Mouse (Mus musculus) cerebellum, adult 11-12 months (tissue): ENCODE measurements around the gene Arap2.

Experiments used
- DNase-seq: peaks from one replicate; pipeline ENCODE4 v3.0.0; 2022

Gene Arap2

DNA sequence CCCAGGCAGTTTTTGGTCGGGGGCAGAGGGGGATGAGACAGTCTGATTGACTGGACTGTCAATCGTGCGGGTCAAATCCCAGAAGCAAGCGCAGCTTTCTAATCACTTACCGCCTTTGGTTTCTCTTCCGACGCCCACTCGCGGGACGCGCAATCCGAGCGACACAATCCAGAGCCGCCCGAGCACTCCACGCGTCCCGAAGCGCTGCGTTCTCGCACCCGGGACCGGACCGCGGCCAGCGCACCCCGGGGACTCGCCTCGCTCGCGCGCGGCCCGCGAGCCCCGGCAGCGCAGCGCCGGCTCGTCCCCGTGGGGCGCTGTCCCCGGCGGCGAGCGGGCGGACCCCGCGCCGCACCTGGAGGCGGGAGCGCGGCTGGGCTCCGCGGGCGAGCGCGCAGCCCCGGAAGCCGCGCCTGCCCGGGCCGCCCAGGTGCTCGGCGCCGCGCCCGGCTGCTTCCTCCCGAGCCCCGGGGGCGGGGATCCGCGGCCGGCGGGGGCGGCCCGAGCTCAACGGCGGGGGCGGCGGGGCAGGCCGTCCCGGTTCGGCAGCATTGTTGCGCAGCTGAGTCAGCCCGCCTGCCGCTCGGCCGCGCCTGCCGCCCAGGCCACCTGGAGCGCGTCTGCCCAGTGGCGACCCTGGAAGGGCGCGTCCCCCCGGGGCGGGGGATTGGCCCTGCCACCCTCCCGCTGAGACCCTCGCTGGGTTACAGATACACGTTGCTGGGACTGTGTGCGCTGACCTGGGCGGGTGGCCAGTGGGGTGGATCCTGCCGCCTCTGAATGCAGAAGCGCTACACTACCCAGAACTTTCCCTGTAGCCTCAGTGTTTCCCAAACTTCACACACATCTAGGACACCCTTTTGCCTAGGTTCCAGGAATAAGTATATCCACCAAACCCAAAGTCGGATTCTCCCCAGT lies at the start of gene Arap2:
Gene Arap2, minus strand, starts transcription at position 376 of the 918 bp plus-strand sequence.
- DNase-seq = peak; percentile 13

DNA sequence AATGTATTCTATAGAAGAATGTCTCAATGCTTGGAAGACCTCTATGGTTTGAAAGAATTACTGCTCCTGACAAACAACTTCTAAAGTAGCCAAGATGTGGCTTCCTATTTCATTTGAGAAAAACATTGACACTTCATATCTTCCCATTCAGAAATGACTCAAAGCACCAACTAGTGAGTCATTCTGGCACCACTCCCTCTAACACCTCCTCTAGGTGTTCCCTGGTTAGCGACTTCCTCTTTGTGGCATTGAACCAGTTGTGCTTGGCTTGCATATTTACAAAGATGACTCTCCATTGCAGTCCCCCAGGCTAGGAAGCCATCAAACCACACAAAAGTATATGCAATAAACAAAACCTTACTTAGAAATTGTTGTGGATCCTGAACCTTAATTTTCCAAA lies 49.8 kb upstream of the Arap2 start:
- no peak for DNase-seq

DNA sequence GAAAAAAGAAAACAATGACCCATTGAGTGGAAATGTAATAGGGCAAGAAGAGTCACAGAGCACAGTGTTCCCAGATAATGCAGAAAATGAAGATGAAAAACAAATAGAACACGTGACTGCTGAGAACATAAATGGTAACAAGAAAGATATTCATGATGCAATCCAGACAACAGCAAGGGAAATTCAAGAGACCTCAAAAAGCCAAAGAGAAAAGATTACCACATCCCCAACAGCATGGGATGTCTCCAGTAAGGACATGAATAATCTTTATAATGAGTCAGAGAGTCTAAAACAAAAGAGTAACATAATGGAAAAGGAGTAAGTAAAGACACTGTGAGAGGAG lies 48.1 kb upstream of the Arap2 start:
- DNase-seq = no peak

DNA sequence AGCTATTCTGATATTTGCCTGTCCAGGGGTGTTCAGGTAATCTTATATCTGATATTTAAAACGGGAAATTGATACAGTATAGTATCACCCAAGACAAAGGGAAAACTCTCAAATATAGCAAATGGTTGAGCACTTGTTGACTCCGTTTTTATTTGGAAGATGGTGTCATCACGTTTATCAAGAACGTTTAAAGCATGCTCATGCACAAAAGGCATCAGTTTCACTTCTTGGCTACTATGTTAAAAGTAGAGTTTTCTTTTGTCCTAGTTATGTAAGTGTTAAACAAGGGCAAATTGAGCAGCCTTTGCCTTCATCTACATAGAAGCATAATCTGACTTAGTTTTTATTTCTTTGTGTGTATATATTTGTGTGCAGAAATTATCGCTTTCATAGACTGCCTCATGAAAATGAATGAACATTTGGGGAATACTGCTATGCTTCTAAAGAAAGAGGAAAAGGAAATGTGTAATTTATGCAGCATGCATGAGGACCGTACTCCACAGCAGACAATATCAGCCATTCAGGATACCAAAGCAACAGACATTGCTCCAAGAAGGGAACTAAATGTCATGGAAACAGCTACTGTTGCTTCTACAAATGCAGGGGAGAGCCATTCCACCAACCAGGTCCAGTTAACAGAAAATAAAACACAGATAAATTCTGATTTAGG lies 47.6 kb upstream of the Arap2 start, which contains the start of gene Dthd1:
Gene Dthd1, plus strand, starts transcription at position 422 of the 670 bp plus-strand sequence.
- DNase-seq = no peak

DNA sequence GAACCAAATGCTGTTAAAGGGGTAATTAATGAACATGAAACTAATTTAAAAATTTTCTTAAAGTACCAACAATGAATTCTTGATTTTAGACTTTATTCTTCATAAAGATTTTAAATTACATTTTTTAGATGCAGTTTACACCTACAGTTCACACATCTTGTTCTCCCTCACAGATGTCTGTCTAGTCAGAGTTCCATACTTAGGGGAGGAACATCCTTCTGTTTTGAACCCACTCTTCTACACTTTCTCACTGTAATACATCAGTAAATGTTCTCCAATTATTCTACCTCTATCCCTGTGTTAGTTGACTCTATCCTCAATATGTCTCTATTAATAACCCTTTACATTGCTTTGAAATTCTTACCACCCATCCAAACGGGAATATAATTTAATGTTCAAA lies 26.8 kb upstream of the Arap2 start:
- DNase-seq = no peak

DNA sequence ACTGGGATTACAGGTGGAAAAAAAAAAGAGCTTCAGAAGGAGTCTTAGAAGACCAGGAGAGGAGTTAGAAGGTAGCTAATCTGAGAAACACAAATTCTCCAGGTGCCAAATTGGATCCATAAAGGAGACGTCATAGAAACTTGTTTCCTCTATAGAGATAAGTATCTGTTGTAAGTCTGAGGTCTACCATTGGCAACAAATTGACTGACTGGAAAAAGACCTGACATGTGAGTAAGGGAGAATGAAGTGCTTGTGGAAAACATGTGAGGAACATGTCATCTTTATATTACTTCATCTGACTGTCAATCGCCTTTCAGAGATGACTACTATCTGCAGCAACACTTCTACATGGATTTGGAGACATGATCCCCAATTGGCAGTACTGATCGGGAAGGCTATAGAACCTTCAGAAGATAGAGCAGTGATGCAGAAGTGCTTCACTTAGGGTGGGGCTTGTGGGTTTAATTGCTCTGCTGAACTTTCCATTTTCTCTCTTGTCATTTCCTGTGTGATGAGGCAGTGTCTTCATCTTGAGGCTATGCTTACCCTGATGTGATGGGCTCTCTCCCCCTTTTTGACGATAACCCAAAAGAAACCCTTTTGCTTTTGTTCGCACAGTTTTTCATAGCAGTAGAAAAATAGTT lies 25.1 kb upstream of the Arap2 start:
- DNase-seq = no peak

DNA sequence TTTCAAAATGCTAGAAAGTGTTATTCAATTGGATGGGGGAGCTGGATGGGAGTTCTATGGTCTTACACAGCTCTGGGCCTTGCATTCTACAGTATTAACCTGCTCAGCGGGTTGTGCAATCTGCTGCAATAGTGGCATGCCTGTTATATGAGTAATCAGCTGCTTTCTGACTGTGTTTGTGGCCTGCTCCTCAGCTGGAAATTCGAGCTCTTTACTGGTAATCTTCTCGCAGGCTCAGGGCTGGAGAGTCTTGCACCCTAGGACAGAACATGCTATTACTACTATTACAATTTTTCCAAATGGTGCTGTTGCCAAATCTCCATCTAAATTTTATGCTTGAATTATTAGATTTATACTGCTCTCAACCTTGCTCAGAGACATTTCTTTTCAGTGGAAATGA lies 20.9 kb upstream of the Arap2 start:
- no peak for DNase-seq

DNA sequence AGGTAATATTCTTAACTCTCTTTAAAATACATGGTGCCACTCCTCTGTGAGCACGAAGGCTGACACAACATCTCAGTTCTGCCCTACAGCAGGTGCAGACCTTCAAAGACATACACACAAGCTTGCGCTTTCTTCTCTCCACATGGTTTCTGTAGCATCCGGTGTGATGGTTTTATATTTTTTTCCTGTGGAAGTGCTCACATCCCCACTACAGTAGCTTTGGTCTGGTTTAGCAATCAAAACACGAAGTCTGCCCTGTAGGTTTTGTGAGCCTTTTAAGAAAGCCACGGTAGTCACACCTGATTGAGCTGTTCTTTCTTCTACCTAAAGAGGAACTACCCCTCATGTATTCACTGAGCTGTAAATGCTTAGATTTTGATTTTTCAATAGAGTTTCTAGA lies 12.7 kb upstream of the Arap2 start:
- no peak for DNase-seq

DNA sequence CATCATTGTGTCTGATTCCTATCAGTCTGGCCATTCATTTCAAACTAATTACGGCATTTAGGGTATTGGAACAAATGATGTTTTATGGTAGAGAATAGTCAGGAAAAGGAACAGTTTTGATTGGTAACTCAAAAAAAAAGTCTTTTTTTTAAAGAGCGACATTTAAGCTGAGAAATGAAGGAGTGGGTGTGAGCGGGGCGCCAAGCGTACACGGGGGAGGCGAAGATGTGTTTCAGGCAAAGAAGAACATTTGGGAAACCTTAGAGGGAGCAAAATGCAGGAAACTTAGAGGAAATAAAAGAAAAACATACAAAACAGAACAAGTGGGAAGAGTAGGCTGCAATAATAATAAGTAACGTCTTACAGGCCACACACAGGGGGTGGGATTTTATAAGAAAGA lies 11.8 kb upstream of the Arap2 start:
- DNase-seq = no peak

DNA sequence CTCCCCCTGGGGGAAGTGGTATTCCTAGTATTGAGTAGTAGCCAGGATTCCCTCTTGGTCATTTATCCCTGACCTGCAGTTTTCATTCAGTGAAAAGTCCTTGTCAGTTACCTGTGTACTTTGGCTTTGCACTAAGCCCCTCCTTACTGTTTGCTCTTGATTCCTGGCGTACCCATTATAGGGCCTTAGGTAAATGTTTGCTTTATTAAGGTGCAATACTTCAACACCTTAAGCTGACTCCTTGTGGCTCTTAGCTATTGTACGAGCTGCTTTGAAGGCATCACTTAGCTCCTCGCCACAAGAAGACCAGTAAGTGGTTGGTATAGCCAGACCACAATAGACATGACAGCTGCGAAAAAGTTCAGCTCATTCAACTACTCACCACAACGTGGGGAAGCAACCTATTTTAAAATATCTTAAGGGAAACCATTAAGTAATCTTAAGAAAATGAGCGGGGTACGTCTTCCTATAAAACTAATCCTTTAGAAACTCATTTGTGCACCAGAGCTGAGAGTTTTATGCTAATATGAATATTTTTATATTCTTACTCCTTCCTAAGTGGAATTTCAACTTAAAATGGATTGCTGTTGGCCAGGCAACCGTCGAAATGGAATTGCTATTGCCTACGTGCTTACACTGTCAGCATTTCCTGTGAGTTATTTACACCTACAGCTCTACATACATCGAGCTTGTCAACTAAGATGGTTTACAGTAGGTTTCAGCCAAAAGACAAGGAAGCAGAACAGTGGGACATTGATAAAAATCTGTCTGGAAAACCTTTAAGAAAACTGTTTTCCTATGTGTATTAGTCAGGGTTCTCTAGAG lies 6.0 kb upstream of the Arap2 start:
- no peak for DNase-seq

DNA sequence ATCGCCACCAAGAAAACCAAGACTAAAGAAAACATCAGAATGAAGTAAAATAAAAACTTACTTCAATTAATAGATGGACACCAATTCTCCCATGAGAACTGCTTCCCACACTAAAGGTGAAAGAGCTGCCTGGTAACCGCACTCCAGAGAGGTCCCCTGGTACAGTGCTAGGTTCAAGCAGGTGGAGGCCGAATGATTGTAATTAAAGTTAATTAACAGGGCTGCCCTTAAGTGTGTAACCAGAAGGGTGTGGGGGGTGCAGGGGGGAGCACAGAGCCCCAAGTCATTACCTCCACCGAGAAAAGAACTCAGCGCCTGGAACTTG lies 538 bp downstream of the Arap2 start:
- DNase-seq = no peak

DNA sequence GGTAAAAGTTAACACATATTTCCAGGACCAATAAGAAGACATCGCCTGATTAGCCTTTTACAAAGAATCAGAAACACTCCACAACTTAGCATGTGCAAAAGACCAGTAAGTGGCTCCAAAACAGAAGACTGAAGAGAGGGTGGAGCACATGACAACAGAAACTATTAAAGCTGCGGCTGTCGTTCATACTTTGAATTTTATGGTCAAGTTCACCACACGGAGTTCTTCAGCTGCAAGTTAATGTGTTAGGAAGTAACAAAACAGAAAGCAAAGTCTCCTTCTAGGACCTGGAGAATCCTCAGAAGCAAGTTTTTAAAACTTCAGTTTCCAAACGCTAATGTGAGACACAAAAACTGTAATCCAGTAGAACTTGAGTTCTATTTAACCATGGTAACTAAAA lies 1.8 kb downstream of the Arap2 start:
- no peak for DNase-seq

DNA sequence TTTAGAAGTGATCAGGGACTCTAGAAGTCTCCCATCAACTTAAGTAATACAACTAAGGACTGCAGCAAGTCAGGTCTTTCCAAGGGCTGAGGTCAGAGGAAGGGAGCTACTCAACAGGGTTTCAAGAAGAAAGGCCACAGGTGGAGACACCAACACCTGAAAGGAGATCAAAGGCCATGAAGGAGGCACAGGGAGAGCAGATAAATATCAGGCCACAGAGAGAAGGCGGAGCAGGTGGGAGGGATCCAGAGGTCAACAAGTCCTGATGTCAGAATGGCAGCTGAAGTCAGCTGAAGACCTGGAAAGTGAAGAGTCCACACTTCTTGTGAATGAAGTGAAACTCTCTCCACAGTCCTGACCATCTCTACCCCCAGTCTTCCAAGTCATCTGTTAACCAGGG lies 2.9 kb downstream of the Arap2 start:
- no peak for DNase-seq

DNA sequence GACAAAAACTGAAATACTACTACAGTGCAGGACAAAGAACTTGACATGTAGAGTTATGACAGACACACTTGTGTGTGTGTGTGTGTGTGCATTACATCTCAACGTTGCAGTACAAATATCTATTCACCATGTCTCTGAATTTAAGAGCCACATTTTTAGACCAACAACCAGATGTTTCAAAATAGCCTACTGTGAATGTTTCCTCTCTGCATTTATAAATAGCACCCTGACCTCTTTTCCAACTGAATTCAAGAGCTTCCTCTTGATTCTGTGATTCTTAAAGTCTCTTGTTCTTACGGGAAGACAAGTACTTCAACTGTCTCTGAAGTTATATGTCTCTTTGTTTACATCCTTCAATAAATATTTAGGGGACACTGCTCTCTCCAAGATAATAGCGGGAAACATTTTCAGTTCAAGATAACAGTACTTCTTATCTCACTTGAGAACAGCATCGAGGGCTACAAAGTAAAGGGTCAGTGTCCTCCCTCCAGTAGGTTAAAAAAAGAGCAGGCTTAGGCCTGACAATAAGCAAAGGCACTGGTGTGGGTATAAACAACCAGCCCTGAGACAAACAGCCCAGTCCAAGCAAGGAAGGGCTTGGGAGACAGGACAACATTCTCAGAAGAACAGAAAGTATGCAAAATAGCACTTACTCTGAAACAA lies 3.5 kb downstream of the Arap2 start:
- DNase-seq = no peak

DNA sequence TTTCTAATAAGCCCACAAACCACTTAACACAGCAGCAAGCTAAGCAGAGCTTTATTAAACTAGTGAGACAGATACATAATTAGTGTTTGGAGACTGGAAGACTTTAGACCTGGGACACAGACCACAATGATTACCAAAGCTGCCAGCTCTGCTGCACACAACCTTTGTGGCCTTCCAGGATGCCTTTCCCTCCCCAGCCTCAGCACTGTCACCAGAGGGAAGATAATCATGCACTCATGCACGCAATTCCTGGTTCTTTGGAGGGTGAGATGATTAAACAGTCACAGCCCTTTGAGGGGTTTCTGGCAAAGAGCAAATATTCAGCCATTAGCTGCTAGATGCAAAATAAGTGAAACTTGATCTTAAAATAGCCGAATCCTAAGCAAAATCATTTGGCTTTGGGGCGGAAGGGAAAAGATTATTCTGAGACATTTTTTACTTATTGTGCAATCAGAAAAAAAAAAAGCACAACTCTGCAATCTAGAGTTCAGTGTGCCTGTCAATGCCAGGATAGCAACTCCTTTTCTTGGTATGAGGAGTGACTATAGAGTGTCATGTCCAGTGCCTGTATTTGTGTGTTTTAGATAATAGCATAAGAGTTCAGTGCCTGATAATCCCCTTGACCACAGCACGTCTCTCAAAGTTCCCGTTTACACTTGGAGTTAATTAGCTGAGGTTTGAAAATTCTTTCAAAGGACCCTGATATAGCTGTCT lies 5.0 kb downstream of the Arap2 start:
- no peak for DNase-seq

DNA sequence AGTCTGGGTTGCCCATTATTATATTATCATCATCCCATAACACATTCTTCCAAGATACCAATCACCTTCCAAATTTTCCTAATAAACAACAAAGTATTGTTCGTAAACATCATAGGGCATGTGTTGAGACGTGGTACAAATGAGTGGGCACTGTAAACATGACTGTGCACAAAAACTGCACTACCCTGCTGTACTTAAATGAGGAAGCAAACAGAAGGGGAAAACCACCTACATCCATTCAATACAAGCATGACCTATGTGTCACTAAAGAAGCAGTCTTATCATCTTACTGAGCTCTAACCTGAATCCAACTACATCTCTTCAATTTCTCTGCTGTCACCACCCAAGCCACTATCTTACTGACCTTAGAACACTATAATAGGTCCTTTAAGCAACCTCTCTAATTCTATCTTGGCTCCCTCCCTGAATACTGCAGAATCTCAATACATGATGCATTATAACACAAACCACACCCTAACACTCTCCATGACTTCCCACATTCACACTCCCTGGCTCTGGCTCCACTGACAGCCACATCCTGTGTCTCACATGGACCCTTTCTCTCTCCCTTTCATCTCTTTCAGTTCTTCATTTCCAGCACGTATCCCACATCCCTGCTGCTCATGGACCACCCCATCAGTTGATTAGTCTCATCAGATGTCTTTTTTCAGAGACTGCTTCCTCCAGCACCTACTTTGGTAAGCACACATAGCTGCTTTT lies 10.0 kb downstream of the Arap2 start:
- no peak for DNase-seq

DNA sequence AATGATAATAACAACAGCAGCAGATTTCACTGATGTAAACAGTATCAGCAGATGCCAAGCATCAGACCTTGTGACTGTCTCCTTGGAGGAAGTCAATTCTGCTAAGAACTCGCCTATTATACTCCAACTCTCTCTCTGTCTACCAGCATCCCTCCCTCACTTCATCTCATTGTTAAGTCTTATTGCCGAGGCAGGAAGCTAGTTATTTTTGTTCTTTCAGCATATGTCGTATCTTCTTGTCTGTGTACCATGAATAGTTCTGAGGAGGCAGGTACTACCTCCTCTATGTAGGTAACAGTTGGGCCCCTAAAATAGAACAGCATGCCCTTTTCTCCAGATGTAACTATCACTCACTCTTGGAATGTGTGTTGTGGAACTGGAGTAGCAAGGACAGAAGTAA lies 13.0 kb downstream of the Arap2 start:
- DNase-seq = no peak

DNA sequence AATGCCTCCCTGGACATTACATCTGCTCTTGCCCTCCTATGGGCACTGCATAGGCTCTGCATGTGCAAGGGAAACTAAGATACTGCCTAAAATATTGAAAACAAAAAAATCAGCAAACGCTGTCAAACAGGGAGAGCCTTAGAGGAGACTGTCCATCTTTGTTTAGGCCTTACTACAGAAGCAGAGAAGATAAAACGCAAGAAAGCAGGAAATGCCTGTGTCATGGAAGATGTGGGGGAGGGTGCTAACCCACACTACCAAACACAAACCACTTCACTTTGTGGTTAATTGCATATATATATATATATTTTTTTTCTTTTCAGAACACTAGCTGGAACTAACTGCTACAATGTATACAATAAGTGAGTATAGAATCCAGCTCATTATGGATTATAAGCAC lies 14.3 kb downstream of the Arap2 start:
- no peak for DNase-seq

DNA sequence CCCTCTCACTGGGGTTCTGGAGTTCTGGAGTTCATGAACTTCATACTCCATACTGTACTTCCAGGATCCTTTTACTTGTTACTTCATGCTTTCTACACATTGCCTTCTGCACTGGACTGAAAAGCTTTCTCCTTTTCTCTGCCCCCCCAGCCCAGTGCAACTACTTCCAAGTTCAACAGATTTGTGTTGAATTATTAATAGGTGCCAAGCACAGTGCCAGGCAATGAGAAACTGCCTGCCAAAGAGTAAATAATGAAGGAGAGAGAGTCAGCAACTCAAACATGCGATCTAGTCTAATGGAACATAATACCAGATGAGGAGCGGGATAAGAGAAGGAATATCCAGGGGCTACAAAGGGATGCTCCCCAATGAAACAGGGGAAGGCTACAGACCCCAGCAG lies 17.8 kb downstream of the Arap2 start:
- DNase-seq = no peak

DNA sequence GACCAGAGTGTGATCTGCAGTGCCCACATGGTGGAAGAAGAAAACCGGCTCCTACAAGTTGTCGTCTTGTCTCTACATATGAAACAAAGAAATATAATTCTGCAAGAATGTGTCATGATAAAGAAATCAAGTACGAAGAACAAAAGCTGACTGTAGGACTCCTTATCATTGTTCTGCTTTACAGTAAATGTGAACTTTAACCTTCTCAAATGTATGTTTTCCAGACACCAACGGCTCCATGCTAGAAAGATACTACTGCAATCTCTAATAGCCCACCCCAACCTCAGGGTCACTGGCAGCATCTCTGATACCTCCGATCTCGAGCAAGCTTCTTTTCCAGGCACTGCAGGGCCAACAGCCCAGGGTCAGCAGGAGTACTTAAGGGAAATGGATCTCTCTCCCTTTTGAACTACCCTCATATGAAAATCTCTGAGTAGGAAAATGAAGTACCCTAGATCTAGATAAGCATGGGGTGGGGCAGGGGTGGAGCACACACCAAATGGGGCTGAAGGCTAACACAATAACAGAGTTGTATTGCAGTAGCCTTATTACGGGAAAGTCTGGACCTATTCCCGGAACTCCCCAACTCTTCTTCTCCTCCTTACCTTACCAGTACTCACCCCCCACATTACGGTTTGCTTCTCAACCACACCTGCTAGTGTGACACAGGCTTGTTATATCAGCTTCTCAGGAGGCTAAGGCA lies 22.6 kb downstream of the Arap2 start:
- no peak for DNase-seq
